Mouse (Mus musculus) midbrain, embryonic 15.5 days (tissue): ENCODE data around the gene Gm21962. TPM values are rescaled to one million over a fixed set of nuclear protein-coding genes. Genes with fewer than 3 reads are reported as not detected.

Source experiments
- microRNA-seq: library from miRNA; unstranded; fragments of <30 nt; microRNA quantifications from one replicate; pipeline ENCODE4, GENCODE M21; 2016
- polyA plus RNA-seq: library from polyadenylated mRNA; unstranded; fragments of >200 nt; fragmentation: Nextera tagmentation; extraction: Ambion mirVana; gene quantifications from 2 replicates; pipeline ENCODE4 v1.2.1, GENCODE M21; 2015

Gm21962 gene
- polyA plus RNA-seq, 1 experiment from 2014 or later, result not detected

Small RNAs within 50 kb of the gene (microRNA-seq; reads per million reads assigned to microRNA genes)
- not detected for gene Gm22468

Other genes starting within 250 kb of the Gm21962 start
- gene Ddit4l, start 49.9 kb upstream of the Gm21962 start, polyA plus RNA-seq, result 5.8 and 9.0 TPM in 2 replicates
- 694 and 721 TPM in 2 replicates for gene H2afz, start 193.0 kb downstream of the Gm21962 start, polyA plus RNA-seq
- 15.8 and 16.7 TPM in 2 replicates for gene Dnajb14, start 196.2 kb downstream of the Gm21962 start, polyA plus RNA-seq
- 133 and 134 TPM in 2 replicates for gene Lamtor3, start 247.0 kb downstream of the Gm21962 start, polyA plus RNA-seq